Comparison of ENCODE assay signal across 8 mouse cellular contexts in the genomic region with DNA sequence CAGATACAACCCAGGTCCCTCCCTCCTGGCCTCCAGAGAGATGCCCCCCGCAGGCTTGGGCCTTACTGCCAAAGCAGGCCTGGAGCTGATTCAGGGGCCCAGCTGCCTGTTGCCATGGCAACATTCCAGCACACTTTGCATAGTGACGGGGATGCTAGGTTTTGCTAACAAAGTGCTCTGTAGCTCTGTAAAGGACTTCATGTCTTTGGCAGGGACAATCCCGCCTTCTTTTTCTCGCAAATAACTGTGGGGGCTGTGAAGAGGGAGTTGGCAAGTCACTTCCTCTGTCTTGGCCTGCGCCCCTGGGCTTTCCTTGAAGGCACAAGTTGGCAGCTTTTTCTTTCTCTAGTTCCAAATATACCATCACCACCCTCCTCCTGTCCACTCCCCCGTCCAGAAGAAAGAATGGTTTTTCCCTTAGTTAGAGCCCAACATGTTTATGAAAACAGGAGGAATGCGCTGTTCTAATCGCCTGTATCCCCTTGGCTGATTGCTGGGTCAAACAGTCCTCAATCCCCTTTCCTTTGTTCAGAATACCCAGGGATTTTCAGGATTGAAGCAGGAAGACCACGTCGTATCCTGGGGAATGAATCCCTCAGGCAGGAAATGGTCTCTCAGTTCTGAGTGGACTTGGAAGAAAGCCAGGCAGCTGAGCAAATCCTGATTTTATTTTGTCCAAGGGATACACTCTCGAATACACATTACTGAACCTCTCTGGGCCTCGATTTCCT.
DNase-seq lines count a peak whose midpoint lies in the region; ATAC-seq and TF ChIP-seq lines count a peak whose summit lies in the region.

No protein-coding gene starts in this region.

- no peak overlapping the region for H3K4me3 ChIP-seq in brown adipose tissue, adult 24 weeks (ENCODE audit: insufficient read depth, low read depth, low read length)
- no peak overlapping the region for H3K4me3 ChIP-seq in intestine, postnatal 0 days (ENCODE audit: low read depth, low read length)
- no peak overlapping the region for H3K4me3 ChIP-seq in limb, embryonic 13.5 days

- H3K27ac ChIP-seq in brown adipose tissue, adult 24 weeks (replicated peaks; ENCODE audit: low read depth, low read length): peak overlapping the region; percentile 21
- peak overlapping the region; percentile 35; the same call in 1 of the 2 replicates for H3K27ac ChIP-seq in intestine, postnatal 0 days (ENCODE audit: low read depth, low read length)
- H3K27ac ChIP-seq in limb, embryonic 13.5 days: peak overlapping the region; percentile 10; the same call in 1 of the 2 replicates

- H3K4me1 ChIP-seq in brown adipose tissue, adult 24 weeks (ENCODE audit: control insufficient read depth, insufficient read depth, insufficient read length, low read length): no peaks in the 10 kb centered on the region; the same call in 1 of the 2 replicates
- H3K4me1 ChIP-seq in intestine, postnatal 0 days (replicated peaks; ENCODE audit: control insufficient read depth, insufficient read depth, low read length): no peaks in the 10 kb centered on the region
- H3K4me1 ChIP-seq in limb, embryonic 13.5 days: peaks cover 9% of the 10 kb centered on the region

- H3K4me2 ChIP-seq in intestine, postnatal 0 days (replicated peaks; ENCODE audit: low read depth): no peak overlapping the region
- no peak overlapping the region for H3K4me2 ChIP-seq in limb, embryonic 13.5 days (replicated peaks)

- no peaks in the 10 kb centered on the region for H3K9me3 ChIP-seq in intestine, postnatal 0 days (ENCODE audit: control insufficient read depth)
- H3K9me3 ChIP-seq in limb, embryonic 13.5 days: no peaks in the 10 kb centered on the region

- TF ChIP-seq CTCF in intestine, postnatal 0 days (IDR thresholded peaks at IDR 0.05; ENCODE audit: low read depth): no peak

- no peaks in the 10 kb centered on the region for H3K36me3 ChIP-seq in intestine, postnatal 0 days (ENCODE audit: control insufficient read depth, insufficient read depth)
- H3K36me3 ChIP-seq in limb, embryonic 13.5 days: no peaks in the 10 kb centered on the region

- H3K9ac ChIP-seq in intestine, postnatal 0 days (ENCODE audit: low read depth, low read length): no peak overlapping the region
- H3K9ac ChIP-seq in limb, embryonic 13.5 days: no peak overlapping the region

- H3K27me3 ChIP-seq in intestine, postnatal 0 days (replicated peaks; ENCODE audit: control insufficient read depth, insufficient read depth, low read length): 0 out of 2 replicates have a peak, but pooled peaks cover 2% of the 10 kb centered on the region
- H3K27me3 ChIP-seq in limb, embryonic 13.5 days: peaks cover 25% of the 10 kb centered on the region; the same call in 1 of the 2 replicates

- no peak for ATAC-seq in intestine, postnatal 0 days
- ATAC-seq in limb, embryonic 13.5 days (ENCODE audit: low FRiP score, low read depth): peak; percentile 71; the same call in 1 of the 2 replicates

- WGBS in intestine, postnatal 0 days: 47% methylated on average over 12 of the region's 12 CpGs
- WGBS in limb, embryonic 13.5 days: 35% methylated on average over 12 of the region's 12 CpGs

- peak; percentile 76 for DNase-seq in embryo, embryonic 11 days
- peak; percentile 38 to 46 for DNase-seq in heart, adult 18-20 months
- peak; percentile 59 for DNase-seq in retina, embryonic 14.5 days (ENCODE audit: low spot score)
- DNase-seq in T-cell, adult 2 months (ENCODE audit: low spot score): no peak
- DNase-seq in thymus, postnatal 0 days (ENCODE audit: low spot score): no peak

Comparison
In these comparisons a context has a peak if more than half of its experiments do, and no peak if none do; other contexts are left out.
1. DNase-seq: peak in embryo, embryonic 11 days (single experiment), heart, adult 18-20 months (2 of 2) and retina, embryonic 14.5 days (single experiment); none in T-cell, adult 2 months (single experiment) and thymus, postnatal 0 days (single experiment).
2. Peak in every context shown above with its lines, with median percentiles within 50 percentile points of each other: H3K27ac ChIP-seq.